Mouse (Mus musculus) hindlimb bud, embryonic 11.5 days (tissue): ENCODE measurements at regions not wholly inside any gene's neighbourhood (a gene's known extent, or its start where the extent isn't known, plus 50 kb on each side); places are given as distances from the start of the nearest gene placed in this dataset.

Experiments
- DNase-seq: peaks from one replicate; pipeline ENCODE4 v3.0.0-alpha.2; 2012; ENCODE audit warnings: low read depth, low spot score; ENCODE audit errors: extremely low spot score

DNA sequence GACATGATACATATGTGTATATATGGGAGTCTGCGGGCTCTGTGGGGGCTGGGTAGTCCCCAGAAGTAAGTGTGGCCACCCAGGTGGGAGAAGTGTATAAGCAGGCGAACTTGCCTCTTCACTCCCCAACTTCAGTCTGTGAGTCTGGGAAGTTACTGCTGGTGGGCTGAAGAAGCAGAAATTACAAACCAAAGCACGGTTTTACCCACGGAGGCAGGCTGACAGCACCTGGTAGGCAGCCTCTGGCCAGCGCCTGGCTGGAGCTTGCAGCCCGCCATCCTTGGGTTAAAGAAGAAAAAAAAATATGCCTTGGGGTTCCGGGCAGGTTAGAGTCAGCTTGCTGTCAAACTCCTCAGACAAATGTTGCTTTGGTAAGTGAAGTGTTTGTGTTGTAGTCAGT is 131.9 kb upstream of the Ubr2 start:
- no peak for DNase-seq

DNA sequence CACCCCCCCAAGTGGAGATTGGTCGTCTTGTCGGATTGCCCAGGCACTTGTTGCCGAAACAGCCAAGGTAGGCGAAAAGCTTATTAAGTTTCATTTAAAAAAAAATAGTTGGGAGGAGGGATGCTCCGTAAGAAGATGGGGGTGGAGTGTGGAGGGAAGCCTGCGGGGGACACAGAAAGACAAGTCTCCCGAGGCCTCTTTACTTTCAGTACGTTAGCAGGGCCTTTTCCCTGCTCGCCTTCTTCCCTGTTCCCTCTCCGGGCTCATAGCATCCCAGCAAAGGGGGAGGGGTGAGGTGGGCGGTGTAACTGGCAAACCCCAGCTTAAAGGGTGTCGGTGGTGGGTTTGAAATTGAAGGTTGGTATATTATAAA is 131.5 kb upstream of the Ubr2 start:
- no peak for DNase-seq

DNA sequence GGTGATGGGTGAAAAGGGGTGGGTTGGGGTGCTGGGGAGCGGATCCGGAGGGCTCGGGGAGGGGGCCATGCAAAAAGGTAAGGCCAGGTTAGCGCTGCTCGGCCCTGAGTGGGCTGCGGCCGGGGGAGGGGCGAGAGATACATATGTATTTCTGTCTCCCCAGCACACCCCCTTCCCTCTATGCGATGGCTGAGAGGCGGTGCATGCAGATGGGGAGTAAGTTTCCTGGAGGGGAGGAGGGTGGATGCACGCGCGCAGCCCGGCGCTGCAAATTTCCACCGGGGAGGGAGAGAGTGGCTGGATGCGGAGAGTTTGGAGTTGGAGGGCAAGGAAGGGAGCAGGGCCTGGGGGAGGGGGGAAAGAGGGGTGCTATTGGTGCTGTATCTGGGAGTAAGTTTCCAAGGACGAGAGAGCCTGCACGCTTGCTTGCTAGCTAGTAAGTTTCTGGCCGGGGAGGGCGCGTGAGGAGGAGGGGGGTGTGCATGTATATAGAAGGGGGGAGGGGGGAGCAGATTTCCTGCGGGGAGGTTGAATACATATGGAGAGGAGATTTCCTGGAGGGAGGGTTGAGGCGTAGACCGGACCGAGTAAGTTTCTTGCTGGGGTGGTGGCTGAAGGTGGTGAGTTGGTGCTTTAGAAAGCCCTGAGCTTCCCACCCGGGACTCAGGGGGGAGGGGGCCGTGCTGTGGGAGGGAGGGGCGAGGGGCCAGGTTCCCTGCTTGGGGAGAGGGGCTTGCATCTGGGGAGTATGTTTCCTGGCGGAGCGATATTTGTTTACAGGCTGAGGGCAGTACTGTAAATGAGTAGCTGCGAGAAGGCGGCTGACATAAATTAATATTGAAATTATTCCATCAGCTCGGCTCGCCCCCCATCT is 130.8 kb upstream of the Ubr2 start:
- no peak for DNase-seq

DNA sequence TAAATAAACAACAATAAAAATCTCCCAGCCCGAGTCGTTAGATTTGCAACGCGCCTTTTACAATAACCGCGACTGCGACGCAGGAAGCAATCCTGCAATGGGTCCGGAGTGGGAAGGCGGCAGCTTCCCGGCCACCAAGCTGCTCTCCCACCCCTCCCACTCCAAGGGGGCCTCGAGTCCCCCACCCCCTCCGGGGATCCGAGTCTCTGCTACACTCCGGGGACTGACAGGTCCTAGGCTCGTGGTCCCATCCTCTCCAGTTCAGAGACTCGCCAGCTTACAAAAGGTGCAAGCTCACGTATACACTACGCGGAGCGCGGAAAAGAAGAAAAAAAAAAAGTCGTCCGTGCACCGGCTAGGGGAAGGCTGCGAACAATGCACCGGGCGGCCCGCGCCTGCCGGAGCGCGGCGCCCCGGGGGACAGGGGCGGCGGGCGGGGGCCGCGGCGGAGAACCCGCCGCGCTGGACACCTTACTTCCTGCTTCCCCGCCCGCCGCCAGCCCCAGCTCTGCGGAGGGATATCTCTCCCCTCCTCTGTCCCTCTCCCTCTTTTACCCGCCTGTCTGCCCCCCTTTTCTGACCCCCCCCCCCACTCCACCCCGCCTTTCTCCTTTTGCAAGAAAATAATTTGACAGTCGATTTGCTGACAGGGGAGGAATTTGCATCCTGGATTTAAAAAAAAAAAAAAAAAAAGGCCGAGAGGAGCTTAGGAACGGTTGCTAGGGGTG is 130.0 kb upstream of the Ubr2 start:
- DNase-seq, result no peak

DNA sequence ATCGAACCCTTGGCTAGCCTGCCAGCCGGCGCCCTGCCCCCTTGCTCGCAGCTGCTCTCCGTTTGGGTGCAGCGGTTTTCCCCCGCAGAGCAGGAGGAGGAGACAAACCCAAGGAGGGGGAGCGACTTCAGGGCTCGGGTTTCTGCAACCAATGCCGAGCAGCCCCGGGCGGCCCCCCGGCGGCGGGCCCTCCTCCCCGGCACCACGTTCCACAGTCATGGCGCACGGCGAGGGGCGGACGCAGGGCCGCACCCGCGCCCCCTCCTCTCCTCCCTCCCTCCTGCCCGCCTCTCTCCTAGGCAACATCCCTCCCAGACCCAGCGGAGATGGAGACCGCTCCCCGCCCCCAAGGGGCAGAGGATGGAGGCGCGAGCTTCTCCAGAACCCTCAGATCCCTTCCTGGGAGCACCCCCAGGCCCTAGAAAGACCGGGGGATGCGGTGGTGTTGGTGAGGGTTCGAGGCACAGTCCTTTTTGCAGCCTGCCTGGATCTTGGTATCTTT is 129.4 kb upstream of the Ubr2 start:
- DNase-seq, result peak; percentile 68

DNA sequence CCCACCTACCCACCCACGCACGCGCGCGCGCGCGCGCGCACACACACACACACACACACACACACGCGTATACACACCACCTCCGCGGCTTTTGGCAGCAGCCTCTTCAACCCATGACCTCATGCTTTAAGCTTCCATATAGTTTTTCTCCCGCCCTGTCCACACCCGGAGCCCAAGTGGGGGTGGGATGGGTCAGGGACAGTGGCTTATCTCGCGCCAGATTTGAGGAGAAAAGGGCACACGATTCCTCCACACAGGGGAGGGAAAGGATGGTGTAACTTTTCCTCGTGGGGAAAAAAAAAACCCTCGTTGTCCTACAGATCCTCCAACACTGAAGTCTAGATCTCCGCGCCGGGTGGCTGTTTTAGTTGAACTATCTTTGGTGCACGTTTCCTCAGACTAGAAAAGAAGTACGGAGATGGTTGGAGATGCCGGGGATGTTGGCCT is 128.8 kb upstream of the Ubr2 start:
- no peak for DNase-seq

DNA sequence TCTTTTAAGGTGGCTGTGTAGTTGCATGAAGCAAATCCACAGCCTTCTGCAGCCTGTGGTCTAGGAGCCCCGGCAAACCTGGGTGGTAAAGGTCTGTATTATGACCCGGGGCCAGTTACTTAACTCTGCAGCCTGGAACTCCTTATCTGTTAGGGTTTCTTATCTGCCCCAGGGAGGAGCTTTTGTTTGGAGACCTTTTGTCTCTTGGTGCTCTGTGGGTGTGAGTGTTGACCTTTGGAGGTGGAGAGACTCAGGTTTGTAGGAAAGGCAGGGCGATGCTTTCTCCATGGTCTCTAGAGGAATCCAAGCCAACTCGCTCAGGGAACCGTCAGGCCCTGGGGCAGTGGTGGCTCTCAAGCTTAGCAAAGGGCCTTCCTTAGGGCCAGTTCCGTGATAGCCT is 127.8 kb upstream of the Ubr2 start:
- DNase-seq, result no peak

DNA sequence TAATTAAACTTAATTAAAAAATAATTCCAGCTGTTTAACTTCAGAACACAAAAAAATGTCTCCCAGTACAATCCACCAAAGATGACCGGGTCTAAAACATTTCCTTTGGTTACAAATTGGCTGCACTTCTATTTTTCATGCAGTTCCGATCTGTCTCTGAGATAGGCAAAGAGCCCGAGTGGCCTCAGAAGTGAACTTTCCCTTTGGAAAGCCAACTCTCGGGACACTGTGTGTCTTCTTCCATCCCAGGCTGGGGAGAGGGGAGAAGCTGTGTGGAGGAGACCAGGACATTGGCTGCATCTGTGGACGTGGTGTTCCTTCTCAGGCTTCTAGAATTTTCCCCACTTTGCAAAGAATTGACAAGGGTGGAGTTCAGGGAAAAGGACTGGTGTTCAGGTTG is 125.0 kb upstream of the Ubr2 start:
- DNase-seq, result no peak

DNA sequence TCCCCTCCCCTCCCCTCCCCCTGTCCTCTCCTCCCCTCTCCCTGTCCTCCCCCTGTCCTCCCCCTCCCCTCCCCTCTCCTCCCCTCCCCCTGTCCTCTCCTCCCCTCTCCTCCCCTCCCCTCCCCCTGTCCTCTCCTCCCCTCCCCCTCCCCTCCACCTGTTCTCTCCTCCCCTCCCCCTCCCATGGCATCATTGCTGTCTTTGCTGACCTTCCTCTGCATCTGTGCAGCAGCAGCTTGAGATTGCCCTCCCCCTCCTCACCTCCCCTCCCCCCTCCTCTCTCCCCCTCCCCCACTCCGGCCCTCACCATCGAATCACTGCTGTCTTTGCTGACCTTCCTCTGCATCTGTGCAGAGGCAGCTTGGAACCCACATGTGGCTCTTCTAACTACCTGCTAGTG is 123.4 kb upstream of the Ubr2 start:
- no peak for DNase-seq

DNA sequence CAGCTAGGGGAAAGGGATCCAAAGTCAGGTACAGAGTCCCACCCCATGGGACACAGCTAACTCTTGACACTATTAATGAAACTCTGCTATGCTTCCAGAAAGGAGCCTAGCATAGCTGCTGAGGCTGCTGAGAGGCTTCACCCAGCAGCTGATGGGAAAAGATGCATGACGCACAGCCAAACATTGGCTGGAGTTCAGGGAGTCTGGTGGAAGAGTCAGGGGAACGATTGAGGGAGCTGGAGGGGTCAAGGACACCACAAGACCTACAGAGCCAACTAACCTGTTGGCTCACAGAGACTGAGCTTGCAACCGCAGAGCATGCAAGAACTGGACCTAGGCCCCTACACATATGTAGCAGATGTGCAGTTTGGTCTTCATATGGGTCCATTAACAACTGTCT is 117.2 kb upstream of the Ubr2 start:
- no peak for DNase-seq

DNA sequence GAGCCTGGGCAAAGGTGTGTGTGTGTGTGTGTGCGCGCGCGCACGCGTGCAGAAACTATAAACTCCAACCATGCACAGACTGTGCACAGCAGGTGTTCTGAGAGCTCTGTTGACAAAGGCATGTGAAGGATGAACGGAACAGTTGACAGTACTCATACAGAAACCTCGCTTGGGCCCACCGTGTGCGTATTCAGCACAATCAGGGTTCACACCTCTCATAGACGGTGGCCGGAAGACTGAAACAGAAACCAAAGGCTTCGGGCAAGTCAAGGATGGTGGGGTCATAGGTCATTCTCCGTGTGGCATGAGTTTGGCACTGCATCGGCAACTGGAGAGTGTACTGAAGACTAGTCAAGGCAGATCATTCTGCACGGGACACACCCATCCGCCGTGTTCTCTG is 113.2 kb upstream of the Ubr2 start:
- DNase-seq, result no peak

DNA sequence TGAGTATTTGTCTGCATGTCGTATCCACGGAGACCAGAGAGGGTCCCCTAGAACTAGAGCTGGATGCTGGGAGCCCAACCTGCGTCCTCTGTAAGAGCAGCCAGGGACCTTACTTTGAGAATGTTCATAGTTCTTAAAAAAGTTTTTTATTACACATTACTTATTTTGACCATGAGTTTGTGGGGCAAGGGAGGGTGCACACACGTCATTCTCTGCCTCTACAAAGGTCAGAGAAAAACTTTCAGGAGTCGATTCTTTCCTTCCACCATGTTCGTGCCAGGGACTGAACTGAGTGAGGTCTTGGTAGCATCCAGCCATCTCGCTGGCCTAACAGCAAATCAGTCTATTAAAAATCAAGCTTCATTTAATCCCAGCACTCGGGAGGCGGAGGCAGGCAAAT is 111.9 kb upstream of the Ubr2 start:
- no peak for DNase-seq

DNA sequence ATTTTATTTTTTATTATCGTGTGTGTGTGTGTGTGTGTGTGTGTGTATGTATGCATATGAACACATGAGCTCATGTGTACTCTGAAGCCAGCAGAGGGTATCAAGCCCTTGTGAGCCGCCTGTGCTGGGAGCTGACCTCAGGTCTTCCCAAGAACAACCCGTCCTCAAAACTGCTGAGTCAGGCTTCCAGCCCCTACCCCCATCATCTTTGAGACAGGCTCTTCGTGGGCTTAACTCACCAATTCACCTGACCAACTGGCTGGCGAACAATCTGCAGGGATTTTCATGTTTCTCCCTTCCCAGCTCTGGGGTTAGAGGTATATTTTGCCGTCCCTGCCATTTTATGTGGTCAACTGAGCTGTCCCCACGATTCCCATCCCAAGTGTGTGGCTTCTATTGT is 107.7 kb upstream of the Ubr2 start:
- no peak for DNase-seq

DNA sequence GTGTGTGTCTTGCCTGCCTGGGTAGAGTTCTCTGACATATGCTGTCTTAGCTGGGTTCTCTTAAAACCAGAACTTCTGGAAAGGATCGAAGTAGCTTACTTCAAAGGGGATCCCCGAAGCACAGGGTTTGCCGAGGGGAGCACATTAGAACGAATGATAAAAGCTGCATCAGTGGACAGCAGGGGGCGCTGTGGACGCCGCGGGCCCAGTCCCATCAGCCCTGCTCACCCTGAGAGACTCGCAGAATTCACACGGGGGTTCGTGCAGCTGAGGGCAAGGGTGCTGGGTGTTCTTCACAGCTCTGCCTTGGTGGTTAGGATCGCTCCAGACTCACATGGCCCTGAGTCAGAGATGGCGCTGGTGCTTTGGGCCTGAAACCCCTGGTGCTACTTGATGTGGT is 105.4 kb upstream of the Ubr2 start:
- DNase-seq, result no peak

DNA sequence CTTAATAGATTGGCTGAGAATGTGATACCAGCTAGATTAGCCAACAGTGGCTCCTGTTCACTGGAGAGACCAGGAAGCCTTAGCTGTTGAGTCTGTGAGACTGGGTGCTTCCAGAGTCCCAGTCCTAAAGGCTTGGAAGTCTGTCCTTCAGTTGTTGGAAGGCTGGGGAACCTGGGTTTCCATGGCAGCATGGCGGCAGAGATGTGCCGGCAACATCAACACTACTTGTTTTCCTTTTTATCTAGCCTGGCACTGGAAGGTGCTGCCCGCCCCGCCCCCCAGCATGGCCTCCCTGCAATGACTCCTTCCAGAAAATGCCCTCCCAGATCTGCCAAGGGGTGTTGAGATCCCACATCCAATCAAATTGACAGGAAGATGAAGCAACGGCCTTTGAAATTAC is 104.8 kb upstream of the Ubr2 start:
- no peak for DNase-seq

DNA sequence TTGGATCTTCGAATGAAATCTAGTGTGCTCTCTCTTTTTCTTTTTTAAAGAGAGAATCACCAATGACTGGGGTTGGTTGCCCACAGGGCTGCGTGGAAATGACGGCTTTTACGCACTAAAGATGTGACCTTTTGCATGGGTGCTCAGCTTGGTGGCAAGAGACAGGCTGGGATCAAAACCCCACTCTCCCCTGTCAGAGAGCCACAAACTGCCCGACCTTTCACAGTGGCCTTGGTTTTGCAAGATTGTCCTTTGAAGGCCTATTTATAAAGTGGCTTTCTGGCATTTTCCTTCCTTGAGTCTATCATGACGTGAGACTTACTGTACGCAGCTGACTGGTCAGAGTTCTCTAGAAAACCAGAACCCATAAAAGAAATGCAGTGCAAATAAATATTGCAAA is 104.4 kb upstream of the Ubr2 start:
- DNase-seq, result no peak

DNA sequence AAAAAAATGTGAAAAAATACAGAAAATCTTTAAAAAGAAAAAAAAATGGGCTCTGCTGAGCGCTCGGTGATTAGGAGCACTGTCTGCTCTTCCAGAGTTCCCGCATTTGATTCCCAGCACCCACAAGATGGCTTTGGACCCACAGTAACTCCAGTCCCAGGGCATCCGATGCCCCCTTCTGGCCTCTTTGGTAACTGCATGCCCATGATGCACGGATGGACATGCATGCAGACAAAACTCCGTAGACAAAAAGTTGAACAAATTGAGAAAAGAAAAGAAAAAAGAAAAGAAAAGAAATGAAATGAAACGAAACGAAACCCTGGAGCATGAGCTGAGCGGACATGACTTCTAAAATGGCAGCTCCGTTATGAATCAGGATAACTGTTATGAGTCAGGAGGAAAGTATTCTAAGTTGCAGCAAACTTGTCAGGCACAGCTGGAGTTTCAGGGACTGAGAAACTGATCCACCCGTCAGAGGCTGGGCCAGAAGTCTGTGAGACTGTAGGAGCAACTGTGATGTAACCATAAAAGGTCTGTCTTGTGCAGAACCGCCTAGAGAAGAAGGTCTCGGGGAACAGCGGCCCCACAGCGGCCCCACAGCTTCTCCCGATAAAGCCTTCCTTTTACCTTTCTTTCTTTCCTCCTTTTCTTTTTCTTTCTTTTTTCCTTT is 102.3 kb upstream of the Ubr2 start:
- no peak for DNase-seq

DNA sequence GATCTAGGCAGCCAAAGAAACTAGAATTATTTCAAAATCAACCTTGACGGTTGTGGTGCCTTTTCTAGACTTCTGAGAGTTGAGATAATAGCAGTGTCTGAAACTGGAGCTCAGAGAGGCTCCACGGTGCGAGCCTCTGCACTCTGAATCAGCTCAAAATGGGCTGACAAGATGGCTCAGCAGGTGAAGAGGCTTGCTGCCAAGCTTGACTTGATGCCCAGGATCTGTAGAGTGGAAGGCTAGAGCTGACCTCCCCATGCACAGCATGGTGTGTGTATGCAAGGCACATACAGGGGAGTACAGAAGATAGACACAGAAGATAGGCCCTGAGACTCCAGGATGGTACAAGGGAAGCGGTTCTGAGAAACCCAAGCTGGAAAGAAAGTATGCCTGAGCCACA is 100.5 kb upstream of the Ubr2 start:
- no peak for DNase-seq

DNA sequence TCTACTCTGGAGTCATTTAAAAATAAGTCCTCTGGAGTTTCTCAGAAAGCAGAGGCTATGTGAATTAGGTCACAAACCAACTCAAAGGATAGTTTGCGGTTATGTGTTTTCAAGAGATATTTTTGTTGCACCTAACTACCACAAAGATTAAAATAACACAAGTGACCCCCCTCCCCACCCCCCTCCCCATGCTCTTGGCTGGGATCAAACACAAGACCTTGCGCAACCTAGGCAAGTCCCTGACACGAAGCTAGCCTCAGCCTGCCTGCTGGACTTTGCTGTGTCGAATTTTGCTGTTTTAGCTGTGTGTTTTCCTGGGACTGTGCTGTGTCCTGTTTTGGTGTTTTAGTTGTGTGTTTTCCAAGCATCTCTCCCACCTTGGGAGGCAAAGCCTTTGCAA is 94.0 kb upstream of the Ubr2 start:
- DNase-seq, result no peak

DNA sequence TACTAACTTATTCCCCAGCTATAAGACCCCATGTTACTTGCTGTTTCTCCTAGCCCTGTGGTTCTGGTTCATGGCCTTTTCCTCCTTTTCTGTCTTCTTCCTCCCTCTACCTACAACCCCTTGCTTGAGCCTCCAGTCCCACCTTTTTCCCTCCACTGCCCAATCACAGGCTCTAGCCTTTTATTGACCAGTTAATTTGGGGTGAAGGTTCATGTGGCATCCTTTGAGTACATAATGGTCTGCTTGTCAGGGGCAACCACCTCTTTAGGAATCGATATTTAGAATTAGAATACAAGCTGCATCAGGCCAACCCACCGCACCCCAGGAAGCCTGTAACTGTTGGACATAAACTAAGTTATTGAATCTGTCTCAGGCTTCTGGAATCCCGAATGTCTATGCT is 84.8 kb upstream of the Ubr2 start:
- no peak for DNase-seq

DNA sequence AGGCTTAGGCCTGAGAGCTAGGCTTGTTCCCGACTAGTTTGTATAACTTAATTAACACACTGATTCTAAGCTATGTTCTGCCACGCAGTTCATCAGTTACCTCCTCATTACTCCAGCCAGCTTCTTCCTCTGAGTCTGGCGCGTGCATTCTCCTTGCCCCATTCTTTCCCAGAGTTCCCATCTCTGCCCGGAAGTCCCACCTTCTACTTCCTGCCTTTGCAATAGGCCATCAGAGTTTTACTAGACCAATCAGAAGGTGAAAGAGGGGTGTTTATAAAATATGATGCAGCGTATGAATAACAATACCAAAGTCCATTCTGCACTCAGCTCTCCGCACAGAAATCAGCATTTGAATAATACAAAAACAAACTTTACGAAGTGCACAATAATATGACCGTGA is 81.7 kb upstream of the Ubr2 start:
- no peak for DNase-seq

DNA sequence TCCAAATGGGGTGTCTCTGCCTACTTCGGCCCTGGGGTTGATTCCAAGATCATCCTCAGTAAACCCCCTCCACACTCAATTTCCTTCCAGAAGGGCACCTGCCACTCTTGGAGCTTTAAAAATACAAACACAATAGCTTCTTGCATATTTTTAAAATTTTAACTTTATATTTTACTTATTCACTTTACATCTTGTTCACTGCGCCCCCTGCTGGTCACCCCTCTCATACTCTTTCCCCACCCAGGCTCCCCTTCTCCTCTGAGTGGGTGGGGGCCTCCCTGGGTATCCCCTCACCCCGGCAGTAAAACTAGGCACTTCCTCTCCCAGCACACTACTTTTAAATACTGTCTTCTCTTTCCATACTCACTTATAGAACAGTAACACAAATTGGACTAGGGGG is 79.4 kb upstream of the Ubr2 start:
- DNase-seq, result no peak
